Mouse (Mus musculus): ENCODE data around the gene Hmcn2.

- no peak for TF ChIP-seq CTCF (IDR thresholded peaks at IDR 0.05; ENCODE audit: control insufficient read depth, insufficient read depth, insufficient read length)
- TF ChIP-seq MAX (IDR thresholded peaks at IDR 0.05), result no peak
- no peak for TF ChIP-seq MYOG (IDR thresholded peaks at IDR 0.05; ENCODE audit: control insufficient read depth, extremely low read depth, insufficient read length)
- TF ChIP-seq CEBPB (IDR thresholded peaks at IDR 0.05; ENCODE audit: low read depth), result no peak
These were observed 181.9 kb downstream of the Hmcn2 start for GRCm38 (mm10) chr2:31496141-31496540.

All from C2C12 (cell line).